Mouse (Mus musculus): ENCODE data around the gene Fbxo46. TPM values are rescaled to one million over a fixed set of nuclear protein-coding genes. Genes with fewer than 3 reads are reported as not detected.

Gene Fbxo46
- total RNA-seq, 2 experiments from 2014 or later = 13.2 to 14.2 TPM

Small RNAs within 50 kb of the gene (microRNA-seq; reads per million reads assigned to microRNA genes)
- gene Mir3100 (2.9 to 3.2 reads per million in 2 experiments), gene Mir330 (11,114 to 11,247 reads per million in 2 experiments)

Other genes starting within 250 kb of the Fbxo46 start
- 10 to 100 TPM in 1 of 2 experiments, 1 to 10 TPM in 1; 8.6 to 17.9 TPM for gene Pglyrp1, start 248.5 kb upstream of the Fbxo46 start, total RNA-seq (2021)
- gene Ccdc61, start 209.4 kb upstream of the Fbxo46 start, total RNA-seq (2021) = 10 to 100 TPM in 1 of 2 experiments, 1 to 10 TPM in 1; 9.5 to 13.5 TPM
- 10 to 100 TPM; 69.2 to 93.3 TPM for gene Nova2, start 194.0 kb upstream of the Fbxo46 start, total RNA-seq (2021)
- gene Nanos2, start 132.5 kb upstream of the Fbxo46 start, total RNA-seq (2021) = under 1 TPM; 0.17 to 0.70 TPM
- gene Mypop, start 128.6 kb upstream of the Fbxo46 start, total RNA-seq (2021) = 10 to 100 TPM; 44.9 to 48.3 TPM
- 10 to 100 TPM; 51.7 to 53.5 TPM for gene Irf2bp1, start 115.8 kb upstream of the Fbxo46 start, total RNA-seq (2021)
- not detected for gene Foxa3, start 96.3 kb upstream of the Fbxo46 start, total RNA-seq (2021)
- 100 to 1,000 TPM; 111 to 113 TPM for gene Sympk, start 95.5 kb upstream of the Fbxo46 start, total RNA-seq (2021)
- under 1 TPM in 1 of 2 experiments, not detected in 1; 0.10 TPM for gene Rsph6a, start 65.2 kb upstream of the Fbxo46 start, total RNA-seq (2021)
- gene Dmwd, start 43.6 kb upstream of the Fbxo46 start, total RNA-seq (2021) = 100 to 1,000 TPM; 151 to 152 TPM
- gene Dmpk, start 36.0 kb upstream of the Fbxo46 start, total RNA-seq (2021) = 10 to 100 TPM; 26.7 to 39.3 TPM
- gene Six5, start 25.3 kb upstream of the Fbxo46 start, total RNA-seq (2021) = 1 to 10 TPM; 1.8 to 2.6 TPM
- under 1 TPM; 0.42 to 0.49 TPM for gene Gm4969, start 1.5 kb upstream of the Fbxo46 start, total RNA-seq (2021)
- 10 to 100 TPM; 17.9 to 19.7 TPM for gene Qpctl, start 29.4 kb downstream of the Fbxo46 start, total RNA-seq (2021)
- 10 to 100 TPM; 72.4 to 84.8 TPM for gene Snrpd2, start 29.9 kb downstream of the Fbxo46 start, total RNA-seq (2021)
- under 1 TPM; 0.37 to 0.77 TPM for gene Gipr, start 46.3 kb downstream of the Fbxo46 start, total RNA-seq (2021)
- 100 to 1,000 TPM; 157 to 164 TPM for gene Eml2, start 56.6 kb downstream of the Fbxo46 start, total RNA-seq (2021)
- gene Gpr4, start 92.7 kb downstream of the Fbxo46 start, total RNA-seq (2021) = 1 to 10 TPM; 2.2 to 2.5 TPM
- 10 to 100 TPM; 36.5 to 41.5 TPM for gene Opa3, start 108.5 kb downstream of the Fbxo46 start, total RNA-seq (2021)
- gene Vasp, start 152.0 kb downstream of the Fbxo46 start, total RNA-seq (2021) = 10 to 100 TPM; 15.2 to 16.3 TPM
- not detected for gene Ppm1n, start 160.2 kb downstream of the Fbxo46 start, total RNA-seq (2021)
- gene Rtn2, start 162.8 kb downstream of the Fbxo46 start, total RNA-seq (2021) = 10 to 100 TPM; 85.9 to 96.3 TPM
- gene Fosb, start 190.2 kb downstream of the Fbxo46 start, total RNA-seq (2021) = 1 to 10 TPM; 5.2 to 9.8 TPM
- gene Ercc1, start 224.9 kb downstream of the Fbxo46 start, total RNA-seq (2021) = 10 to 100 TPM; 37.8 to 39.1 TPM
- 10 to 100 TPM; 17.7 to 18.3 TPM for gene Cd3eap, start 239.6 kb downstream of the Fbxo46 start, total RNA-seq (2021)
- gene Ppp1r13l, start 239.9 kb downstream of the Fbxo46 start, total RNA-seq (2021) = 1 to 10 TPM; 4.5 to 4.8 TPM